8 mouse cellular contexts compared by ENCODE assay signal in genomic region chr10:91141564-91141963, GRCm38 (mm10). TPM values are rescaled to one million over a fixed set of nuclear protein-coding genes. Genes with fewer than 3 reads are reported as not detected.
DNase-seq lines count a peak whose midpoint lies in the region; ATAC-seq lines count a peak whose summit lies in the region.

No protein-coding gene starts in this region.

- H3K4me1 ChIP-seq in forebrain, embryonic 14.5 days (ENCODE audit: control insufficient read depth, insufficient read depth, low read length) = no peaks in the 10 kb centered on the region
- H3K4me1 ChIP-seq in forebrain, embryonic 10.5 days = peaks cover 3% of the 10 kb centered on the region

- H3K27ac ChIP-seq in forebrain, embryonic 14.5 days (ENCODE audit: low read depth, low read length) = no peak overlapping the region
- no peak overlapping the region for H3K27ac ChIP-seq in forebrain, embryonic 10.5 days

- ATAC-seq in forebrain, embryonic 14.5 days = peak; percentile 61

- no peak overlapping the region for H3K4me3 ChIP-seq in forebrain, embryonic 14.5 days (ENCODE audit: low read depth, low read length)
- H3K4me3 ChIP-seq in forebrain, embryonic 10.5 days = no peak overlapping the region

- WGBS in forebrain, embryonic 14.5 days = 23% methylated on average over 2 of the region's 2 CpGs
- WGBS in forebrain, embryonic 10.5 days = 54% methylated on average over 2 of the region's 2 CpGs

- H3K27me3 ChIP-seq in forebrain, embryonic 14.5 days (replicated peaks; ENCODE audit: control insufficient read depth, insufficient read depth, low read length) = no peaks in the 10 kb centered on the region
- H3K27me3 ChIP-seq in forebrain, embryonic 10.5 days (ENCODE audit: poor library complexity, severe bottlenecking) = no peaks in the 10 kb centered on the region
- H3K27me3 ChIP-seq in splenic B cell, adult 2 months (ENCODE audit: control insufficient read depth, insufficient read depth, low read length, poor library complexity, severe bottlenecking) = no peaks in the 10 kb centered on the region

- peaks cover 12% of the 10 kb centered on the region for H3K36me3 ChIP-seq in forebrain, embryonic 14.5 days (ENCODE audit: control insufficient read depth, insufficient read depth, low read length)
- peaks cover 23% of the 10 kb centered on the region for H3K36me3 ChIP-seq in forebrain, embryonic 10.5 days (replicated peaks)
- peaks cover 2% of the 10 kb centered on the region; the same call in 1 of the 2 replicates for H3K36me3 ChIP-seq in splenic B cell, adult 2 months (ENCODE audit: control insufficient read depth, insufficient read depth, low read length, poor library complexity, severe bottlenecking)

- H3K9me3 ChIP-seq in forebrain, embryonic 14.5 days (replicated peaks; ENCODE audit: control insufficient read depth, low read length) = no peaks in the 10 kb centered on the region
- no peaks in the 10 kb centered on the region for H3K9me3 ChIP-seq in forebrain, embryonic 10.5 days

- peak; percentile 77 for DNase-seq in forebrain, embryonic 14.5 days (ENCODE audit: low spot score)
- no peak for DNase-seq in forebrain, embryonic 10.5 days (ENCODE audit: extremely low spot score, low spot score)
- DNase-seq in thymus, postnatal 0 days (ENCODE audit: low spot score) = peak; percentile 69
- DNase-seq in thymus, postnatal 25 days = no peak
- peak; percentile 86 for DNase-seq in induced T-regulatory cell, adult 2 months (ENCODE audit: low read depth)
- DNase-seq in splenic B cell, adult 2 months (ENCODE audit: low read depth, low spot score) = peak; percentile 84
- no peak for DNase-seq in kidney, postnatal 10 days
- DNase-seq in kidney, postnatal 4 days = no peak

- no peak overlapping the region for H3K4me2 ChIP-seq in forebrain, embryonic 14.5 days (ENCODE audit: low read length)

- no peak overlapping the region for H3K9ac ChIP-seq in forebrain, embryonic 14.5 days (ENCODE audit: low read length)

RNA-seq across cellular contexts. Expression of gene Slc25a3, which starts 17.7 kb away (rescaled TPM):
- 489 and 493 TPM in 2 replicates for polyA plus RNA-seq in forebrain, embryonic 14.5 days (2014; fragmentation: Nextera tagmentation; extraction: Ambion mirVana)
- 412 and 413 TPM in 2 replicates for polyA plus RNA-seq in forebrain, embryonic 10.5 days (2016; fragmentation: Nextera tagmentation; extraction: Ambion mirVana)
- 416 and 468 TPM in 2 replicates for polyA plus RNA-seq in thymus, postnatal 0 days (2015; fragmentation: Nextera tagmentation; extraction: Ambion mirVana)

RNA-seq across cellular contexts. Expression of gene Tmpo, which starts 39.6 kb away (rescaled TPM):
- polyA plus RNA-seq in forebrain, embryonic 14.5 days (2014; fragmentation: Nextera tagmentation; extraction: Ambion mirVana) = 157 and 165 TPM in 2 replicates
- polyA plus RNA-seq in forebrain, embryonic 10.5 days (2016; fragmentation: Nextera tagmentation; extraction: Ambion mirVana) = 261 and 275 TPM in 2 replicates
- 234 and 263 TPM in 2 replicates for polyA plus RNA-seq in thymus, postnatal 0 days (2015; fragmentation: Nextera tagmentation; extraction: Ambion mirVana)

RNA-seq across cellular contexts. Expression of gene Ikbip, which starts 58.8 kb away (rescaled TPM):
- polyA plus RNA-seq in forebrain, embryonic 14.5 days (2014; fragmentation: Nextera tagmentation; extraction: Ambion mirVana) = 9.6 and 12.7 TPM in 2 replicates
- polyA plus RNA-seq in forebrain, embryonic 10.5 days (2016; fragmentation: Nextera tagmentation; extraction: Ambion mirVana) = 15.8 TPM in 2 replicates
- 12.2 and 12.3 TPM in 2 replicates for polyA plus RNA-seq in thymus, postnatal 0 days (2015; fragmentation: Nextera tagmentation; extraction: Ambion mirVana)

RNA-seq across cellular contexts. Expression of gene Apaf1, which starts 59.0 kb away (rescaled TPM):
- 21.2 and 22.9 TPM in 2 replicates for polyA plus RNA-seq in forebrain, embryonic 14.5 days (2014; fragmentation: Nextera tagmentation; extraction: Ambion mirVana)
- 20.0 and 20.6 TPM in 2 replicates for polyA plus RNA-seq in forebrain, embryonic 10.5 days (2016; fragmentation: Nextera tagmentation; extraction: Ambion mirVana)
- polyA plus RNA-seq in thymus, postnatal 0 days (2015; fragmentation: Nextera tagmentation; extraction: Ambion mirVana) = 18.5 and 20.2 TPM in 2 replicates

Comparison
In these comparisons a context has a peak if more than half of its experiments do, and no peak if none do; other contexts are left out.
1. DNase-seq: peak in forebrain, embryonic 14.5 days (single experiment), thymus, postnatal 0 days (single experiment), induced T-regulatory cell, adult 2 months (single experiment) and splenic B cell, adult 2 months (single experiment); none in forebrain, embryonic 10.5 days (single experiment), thymus, postnatal 25 days (single experiment), kidney, postnatal 10 days (single experiment) and kidney, postnatal 4 days (0 of 2).